Mouse (Mus musculus): ENCODE data around the gene Antxr1.
A peak's percentile ranks its signal among the peaks of the same experiment; 100 is the strongest.

Antxr1 gene

GRCm38 (mm10) chr6:87248226-87248834 lies 87.3 kb downstream of the Antxr1 start:
- DNase-seq (ENCODE audit: low read depth) = no peak

GRCm38 (mm10) chr6:87244117-87245100 lies 91.2 kb downstream of the Antxr1 start:
- DNase-seq (ENCODE audit: low read depth) = no peak

GRCm38 (mm10) chr6:87237260-87237659 lies 98.4 kb downstream of the Antxr1 start:
- no peak for DNase-seq (ENCODE audit: low read depth)

GRCm38 (mm10) chr6:87236061-87236460 lies 99.6 kb downstream of the Antxr1 start:
- no peak for DNase-seq (ENCODE audit: low read depth)

GRCm38 (mm10) chr6:87233111-87233510 lies 102.5 kb downstream of the Antxr1 start:
- peak; percentile 69 for DNase-seq (ENCODE audit: low read depth)

GRCm38 (mm10) chr6:87230041-87230440 lies 105.6 kb downstream of the Antxr1 start:
- no peak for DNase-seq (ENCODE audit: low read depth)

- DNase-seq (ENCODE audit: low read depth) = no peak
Measured at GRCm38 (mm10) chr6:87227940-87228339, 107.7 kb downstream of the Antxr1 start.

GRCm38 (mm10) chr6:87226315-87226714 lies 109.3 kb downstream of the Antxr1 start:
- DNase-seq (ENCODE audit: low read depth) = no peak

- DNase-seq (ENCODE audit: low read depth) = no peak
Measured at GRCm38 (mm10) chr6:87225286-87225685, 110.3 kb downstream of the Antxr1 start.

GRCm38 (mm10) chr6:87222854-87223631 lies 112.6 kb downstream of the Antxr1 start:
- DNase-seq (ENCODE audit: low read depth) = no peak

GRCm38 (mm10) chr6:87219061-87219992 lies 116.3 kb downstream of the Antxr1 start:
- DNase-seq (ENCODE audit: low read depth) = no peak

GRCm38 (mm10) chr6:87216114-87216591 lies 119.5 kb downstream of the Antxr1 start:
- no peak for DNase-seq (ENCODE audit: low read depth)

GRCm38 (mm10) chr6:87213262-87213661 lies 122.4 kb downstream of the Antxr1 start:
- no peak for DNase-seq (ENCODE audit: low read depth)

GRCm38 (mm10) chr6:87211551-87211950 lies 124.1 kb downstream of the Antxr1 start:
- no peak for DNase-seq (ENCODE audit: low read depth)

- no peak for DNase-seq (ENCODE audit: low read depth)
Measured at GRCm38 (mm10) chr6:87207373-87207982, 128.1 kb downstream of the Antxr1 start.

GRCm38 (mm10) chr6:87206790-87207189 lies 128.8 kb downstream of the Antxr1 start:
- DNase-seq (ENCODE audit: low read depth) = no peak

- DNase-seq (ENCODE audit: low read depth) = no peak
Measured at GRCm38 (mm10) chr6:87203467-87203866, 132.2 kb downstream of the Antxr1 start.

- DNase-seq (ENCODE audit: low read depth) = no peak
Measured at GRCm38 (mm10) chr6:87203065-87203464, 132.6 kb downstream of the Antxr1 start.

- no peak for DNase-seq (ENCODE audit: low read depth)
Measured at GRCm38 (mm10) chr6:87202048-87202605, 133.5 kb downstream of the Antxr1 start.

GRCm38 (mm10) chr6:87189755-87190154 lies 145.9 kb downstream of the Antxr1 start:
- peak; percentile 95 for DNase-seq (ENCODE audit: low read depth)

Data from fibroblast of lung, adult 2 months (primary cell).